Mouse (Mus musculus) lung, postnatal 0 days (tissue): ENCODE data around the gene Sephs2.

Experiments
- CTCF ChIP-seq: IDR thresholded peaks from 2 replicates; pipeline ENCODE4 v1.5.1; 2016; ENCODE audit warnings: antibody characterized with exemption, mild to moderate bottlenecking
- EP300 ChIP-seq: IDR thresholded peaks from 2 replicates; pipeline ENCODE4 v1.6.1; 2016; ENCODE audit warnings: antibody characterized with exemption, mild to moderate bottlenecking, control low read depth

DNA sequence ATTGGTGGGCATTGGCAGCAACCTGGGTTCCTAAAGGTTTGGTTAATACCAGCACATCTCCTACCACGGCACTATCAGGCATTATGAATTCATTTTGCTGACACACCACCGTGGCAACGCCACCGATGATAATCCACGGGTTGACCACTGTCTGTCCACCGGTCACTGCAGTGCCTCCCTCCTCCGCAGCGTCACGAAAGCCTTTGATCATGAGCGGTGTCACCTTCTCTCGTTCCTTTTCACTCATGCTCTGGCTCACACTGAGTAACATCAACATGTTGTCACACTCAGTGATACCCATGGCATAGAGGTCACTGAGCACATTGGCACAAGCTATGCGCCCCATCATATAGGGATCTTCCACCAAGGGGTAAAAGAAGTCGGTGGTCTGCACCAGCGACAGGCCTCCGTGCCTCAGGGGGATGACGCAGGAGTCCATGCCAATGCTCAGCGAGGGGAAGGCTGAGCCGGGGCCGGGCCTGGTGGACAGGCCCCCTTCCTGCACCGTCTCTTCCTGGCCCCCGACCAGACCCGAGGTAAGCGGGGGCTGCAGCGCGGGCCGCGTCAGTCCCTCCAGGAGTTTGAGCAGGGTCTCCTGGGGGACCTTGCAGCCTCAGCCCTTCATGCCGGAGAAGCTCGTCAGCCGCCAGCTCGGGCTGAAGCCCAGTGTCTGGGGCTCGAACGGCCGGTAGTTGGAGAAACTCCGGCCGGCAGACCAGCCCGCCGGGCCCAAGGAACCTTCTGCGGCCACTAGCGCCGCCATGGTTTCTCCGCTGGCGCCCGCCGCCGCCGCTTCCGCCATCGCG, 534 bp downstream of the Sephs2 start:
- TF ChIP-seq EP300, result no peak
- no peak for TF ChIP-seq CTCF
